Mouse (Mus musculus): Measurements from ENCODE around the gene Fbxl18. TPM values are rescaled to one million over a fixed set of nuclear protein-coding genes. Genes with fewer than 3 reads are reported as not detected.
"Not testable (repeated sequence)": the region's sequence is repeated elsewhere in the genome, so short reads cannot be mapped to it uniquely, and the experiment has no call there.

The Fbxl18 gene
- total RNA-seq, 2 experiments from 2014 or later = 30.4 to 34.1 TPM

DNA sequence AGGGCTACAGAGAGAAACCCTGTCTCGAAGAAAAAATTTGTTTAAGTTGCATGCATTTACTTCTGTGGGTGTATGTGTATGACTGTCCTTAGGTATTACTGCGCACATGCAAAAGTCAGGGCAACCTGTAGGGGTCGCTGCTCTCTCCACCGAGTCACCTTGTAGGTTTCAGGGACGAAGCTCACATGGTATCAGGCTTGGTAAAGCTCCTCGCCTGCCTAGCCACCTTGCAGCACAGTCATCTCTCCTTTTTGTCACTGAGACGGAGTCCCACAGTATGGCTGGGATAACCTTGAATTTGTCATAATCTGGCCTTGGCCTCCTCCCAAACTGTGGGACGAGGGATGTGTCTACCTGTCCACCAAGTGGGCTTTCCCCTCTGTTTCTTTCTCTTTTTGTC is 50.8 kb downstream of the Fbxl18 start:
- intact Hi-C loops (cut with DNase I) = no loop called here

DNA sequence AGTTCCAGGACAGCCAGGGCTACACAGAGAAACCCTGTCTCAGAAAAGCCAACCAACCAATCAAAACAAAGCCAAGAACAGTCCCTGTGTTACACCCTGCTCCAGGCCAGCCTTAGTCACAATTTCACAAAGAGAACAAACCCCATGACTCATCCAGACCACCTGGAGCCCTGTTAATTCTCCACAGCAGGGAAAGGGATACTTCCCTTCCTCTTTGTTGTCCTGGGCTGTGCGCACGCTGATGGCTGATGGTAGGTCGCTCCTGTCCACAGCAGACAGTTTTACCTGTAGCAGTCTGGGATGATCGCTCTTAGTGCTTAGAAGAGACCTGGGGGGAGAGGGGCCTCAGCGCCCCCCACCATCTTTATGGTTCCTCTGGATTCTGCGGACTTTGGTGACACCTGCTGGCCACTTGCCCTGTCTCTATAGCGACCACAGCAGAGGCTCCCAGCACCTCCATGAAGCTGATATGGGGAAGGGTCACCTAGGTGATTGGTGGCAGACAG is 53.0 kb downstream of the Fbxl18 start:
- no peak for DNase-seq (ENCODE audit: low spot score in 2 of 2)

More for the DNA sequence above, 50.8 kb downstream of the Fbxl18 start:
- no peak for DNase-seq (ENCODE audit: low spot score in 2 of 2)

GRCm38 (mm10) chr5:142841372-142842136 is 53.7 kb downstream of the Fbxl18 start:
- DNase-seq (ENCODE audit: low spot score in 2 of 2) = no peak
- intact Hi-C loops (cut with DNase I) = no loop called here

More for the DNA sequence above, 53.0 kb downstream of the Fbxl18 start:
- intact Hi-C loops (cut with DNase I) = no loop called here

DNA sequence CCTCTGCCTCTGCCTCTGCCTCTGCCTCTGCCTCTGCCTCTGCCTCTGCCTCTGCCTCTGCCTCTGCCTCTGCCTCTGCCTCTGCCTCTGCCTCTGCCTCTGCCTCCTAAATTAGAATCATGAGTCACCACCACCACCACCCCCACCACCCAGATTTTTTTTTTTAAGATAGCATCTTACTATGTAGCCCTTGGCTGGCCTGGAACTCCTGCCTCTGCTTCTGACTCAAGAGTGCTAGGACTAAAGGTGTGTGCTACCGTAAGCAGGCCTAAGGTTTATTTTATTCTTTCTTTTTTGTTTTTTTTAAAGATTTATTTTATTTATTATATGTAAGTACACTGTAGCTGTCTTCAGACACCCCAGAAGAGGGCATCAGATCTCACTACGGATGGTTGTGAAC is 57.8 kb downstream of the Fbxl18 start:
- intact Hi-C loops (cut with DNase I); DNase-seq (ENCODE audit: low spot score in 2 of 2): not testable (repeated sequence)

DNA sequence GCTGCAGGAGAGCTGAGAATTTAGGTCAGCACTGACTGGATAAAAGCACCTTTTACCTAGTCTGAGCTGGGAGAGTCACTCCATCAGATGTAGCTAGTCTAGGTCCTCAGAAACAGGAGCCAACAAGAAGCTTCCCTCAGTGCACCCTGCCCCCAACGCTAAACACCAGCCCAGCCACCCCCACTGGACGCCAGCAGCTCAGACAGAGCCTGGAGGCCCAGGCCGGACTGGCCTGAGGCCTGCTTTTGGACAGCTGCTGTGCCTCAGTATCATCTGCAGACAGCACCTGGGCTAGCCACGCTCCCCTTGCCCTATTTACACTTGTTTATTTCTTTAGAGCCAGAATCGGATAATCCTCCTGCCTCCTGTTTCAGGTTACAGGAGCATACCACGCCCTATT is 58.3 kb downstream of the Fbxl18 start:
- intact Hi-C loops (cut with DNase I) = no loop called here
- DNase-seq (ENCODE audit: low spot score in 2 of 2) = no peak

DNA sequence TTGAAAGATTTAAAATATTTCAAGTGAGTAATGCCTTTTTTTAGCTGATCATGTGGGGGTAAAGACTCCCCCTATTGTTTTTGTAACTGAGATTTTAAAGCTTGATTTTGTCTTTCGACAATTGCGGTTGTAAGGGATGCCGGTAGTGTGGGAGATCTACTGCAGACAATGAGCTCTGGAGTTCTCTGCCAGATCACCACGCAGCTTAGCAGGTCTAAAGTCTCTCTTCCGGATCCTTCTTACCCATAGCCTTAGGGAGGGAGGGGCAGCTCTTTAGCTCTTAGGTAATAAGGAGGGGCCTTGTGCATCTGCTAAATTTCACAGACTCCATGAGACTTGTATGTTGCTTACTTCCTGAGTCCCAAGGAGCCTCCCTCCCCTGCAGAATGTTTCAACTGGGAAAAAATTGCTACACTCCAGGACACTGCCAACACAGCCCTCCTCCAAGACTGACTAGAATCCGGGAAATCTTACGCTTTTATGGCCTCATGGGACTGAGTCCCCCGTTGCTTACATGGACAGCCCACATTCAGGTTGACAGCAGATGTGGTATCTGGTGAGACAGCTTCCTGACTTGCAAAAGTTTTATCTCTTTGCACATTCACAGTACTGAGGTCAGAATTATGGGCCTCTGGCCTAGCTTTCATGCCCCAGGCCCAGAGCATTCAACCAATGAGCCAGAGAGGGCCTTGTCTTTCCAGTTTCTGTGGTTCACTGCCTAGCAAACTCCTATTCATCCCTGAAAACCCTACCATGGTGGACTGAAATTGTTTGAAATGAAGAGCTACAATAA is 61.4 kb downstream of the Fbxl18 start:
- intact Hi-C loops (cut with DNase I) = no loop called here
- DNase-seq (ENCODE audit: low spot score in 2 of 2) = no peak

- DNase-seq (ENCODE audit: low spot score in 2 of 2) = no peak
- intact Hi-C loops (cut with DNase I) = no loop called here
Observed at GRCm38 (mm10) chr5:142826131-142826530, 69.1 kb downstream of the Fbxl18 start.

GRCm38 (mm10) chr5:142825665-142826064 is 69.6 kb downstream of the Fbxl18 start:
- intact Hi-C loops (cut with DNase I) = no loop called here

GRCm38 (mm10) chr5:142824091-142824490 is 71.1 kb downstream of the Fbxl18 start:
- intact Hi-C loops (cut with DNase I) = loop anchor here (5.0 kb wide), 1 partner anchor 33 kb away; no protein-coding TSS in a partner anchor

More at GRCm38 (mm10) chr5:142825665-142826064, 69.6 kb downstream of the Fbxl18 start:
- DNase-seq (ENCODE audit: low spot score in 2 of 2) = no peak

GRCm38 (mm10) chr5:142823096-142824062 is 71.8 kb downstream of the Fbxl18 start:
- intact Hi-C loops (cut with DNase I) = loop anchor here (5.0 kb wide), 1 partner anchor 34 kb away; no protein-coding TSS in a partner anchor
- peak; percentile 74 to 76 for DNase-seq (ENCODE audit: low spot score in 2 of 2)

More at GRCm38 (mm10) chr5:142824091-142824490, 71.1 kb downstream of the Fbxl18 start:
- DNase-seq (ENCODE audit: low spot score in 2 of 2) = no peak

GRCm38 (mm10) chr5:142822286-142823095 is 72.7 kb downstream of the Fbxl18 start:
- DNase-seq (ENCODE audit: low spot score in 2 of 2) = peak; percentile 49 to 50
- intact Hi-C loops (cut with DNase I) = loop anchor here (5.0 kb wide), 1 partner anchor 35 kb away; no protein-coding TSS in a partner anchor

DNA sequence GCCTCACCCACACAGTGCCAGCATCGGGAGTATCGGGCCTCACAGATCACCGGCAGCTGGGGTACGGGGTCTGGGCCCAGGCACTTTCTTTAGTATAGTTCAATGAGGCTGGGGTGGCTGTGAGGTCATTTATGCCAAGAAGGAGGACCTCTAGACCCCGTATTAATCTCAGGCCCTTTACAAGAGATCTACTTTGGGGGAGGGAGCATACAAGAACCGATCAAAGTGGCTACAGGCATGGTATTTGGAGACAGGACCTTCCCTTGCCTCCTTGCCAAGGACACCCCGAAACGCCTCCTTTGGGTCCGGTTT is 73.3 kb downstream of the Fbxl18 start:
- no peak for DNase-seq (ENCODE audit: low spot score in 2 of 2)
- intact Hi-C loops (cut with DNase I) = loop anchor here (2.0 to 5.0 kb wide), 2 partner anchors 35 to 55 kb away; no protein-coding TSS in a partner anchor

GRCm38 (mm10) chr5:142821266-142821973 is 73.8 kb downstream of the Fbxl18 start:
- intact Hi-C loops (cut with DNase I) = loop anchor here (2.0 to 5.0 kb wide), 2 partner anchors 36 to 55 kb away; no protein-coding TSS in a partner anchor
- DNase-seq (ENCODE audit: low spot score in 2 of 2) = peak; percentile 71 to 79

DNA sequence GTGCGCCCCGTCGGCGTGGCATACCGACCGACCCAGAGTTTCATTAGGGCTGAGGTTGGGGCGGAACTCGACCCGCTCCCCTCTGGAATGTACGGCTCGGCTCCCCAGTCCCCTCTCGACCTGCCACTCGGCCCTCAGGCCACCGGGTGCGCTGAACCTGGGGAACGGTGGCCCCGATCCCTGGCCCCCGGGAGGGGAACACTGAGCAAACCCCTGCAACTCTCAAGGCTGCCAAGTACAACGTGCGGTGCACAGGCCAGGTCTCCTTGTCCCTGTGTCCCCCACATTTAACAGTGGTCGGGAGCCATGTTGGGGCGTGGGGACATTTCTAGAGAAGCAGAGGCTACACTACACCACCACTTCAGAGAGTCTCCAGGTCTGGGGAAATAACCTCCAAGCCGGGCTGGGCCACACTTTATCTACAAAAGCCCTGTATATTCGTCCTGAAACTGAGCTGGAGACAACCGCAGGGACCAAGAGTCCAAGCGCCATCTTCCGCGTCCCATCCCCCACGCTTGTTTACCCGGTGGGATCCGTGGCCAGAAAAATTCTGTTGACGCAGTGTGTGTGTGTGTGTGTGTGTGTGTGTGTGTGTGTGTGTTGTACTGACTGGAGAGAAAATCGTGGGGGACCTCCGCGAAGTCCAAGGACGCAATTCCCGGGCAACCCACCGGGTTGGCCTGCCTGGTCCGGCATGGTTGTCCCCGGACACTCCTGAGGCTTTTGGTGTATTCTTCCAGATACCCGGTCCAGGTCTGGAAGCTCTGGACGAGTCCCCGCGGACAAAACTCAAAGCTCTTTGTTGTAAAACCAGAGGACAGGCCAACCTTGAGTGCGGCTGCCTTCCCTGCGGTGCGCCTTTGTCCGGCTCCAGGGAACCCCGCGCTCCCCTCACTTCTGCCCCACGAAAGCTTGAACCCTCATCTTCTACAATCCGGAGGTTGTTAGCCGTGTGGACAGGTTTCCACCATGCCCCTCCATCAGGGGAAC is 74.7 kb downstream of the Fbxl18 start:
- intact Hi-C loops (cut with DNase I) = loop anchor here (2.0 to 5.0 kb wide), 2 partner anchors 37 to 56 kb away; no protein-coding TSS in a partner anchor
- DNase-seq (ENCODE audit: low spot score in 2 of 2) = peak; percentile 65 to 76

GRCm38 (mm10) chr5:142819385-142820275 is 75.6 kb downstream of the Fbxl18 start:
- intact Hi-C loops (cut with DNase I) = loop anchor here (2.0 to 5.0 kb wide), 3 partner anchors 38 to 1992 kb away; no protein-coding TSS in a partner anchor
- DNase-seq (ENCODE audit: low spot score in 2 of 2) = peak; percentile 78 to 83

Data from left cerebral cortex, postnatal 36 days (tissue).